Mouse (Mus musculus) heart, embryonic 10.5 days (tissue): Measurements from ENCODE around the gene Etv2. TPM values are rescaled to one million over a fixed set of nuclear protein-coding genes. Genes with fewer than 3 reads are reported as not detected.
A peak's percentile ranks its signal among the peaks of the same experiment; 100 is the strongest.

Experiments used
- DNase-seq: peaks from one replicate; pipeline ENCODE4 v3.0.0-alpha.2; 2017; ENCODE audit warnings: low spot score
- H3K27ac ChIP-seq: fragments of 300-500 bp; sonication (generic); 2 replicates; pipeline ENCODE4 v1.5.1; 2016; ENCODE audit warnings: mild to moderate bottlenecking
- H3K27me3 ChIP-seq: fragments of 300-500 bp; sonication (generic); 2 replicates; pipeline ENCODE4 v1.6.1; 2016; ENCODE audit warnings: mild to moderate bottlenecking; ENCODE audit not compliant: poor library complexity, insufficient read depth, severe bottlenecking
- H3K36me3 ChIP-seq: fragments of 300-500 bp; sonication (generic); 2 replicates; pipeline ENCODE4 v1.6.1; 2016; ENCODE audit warnings: mild to moderate bottlenecking, moderate library complexity
- H3K4me1 ChIP-seq: fragments of 300-500 bp; sonication (generic); 2 replicates; pipeline ENCODE4 v1.6.1; 2016; ENCODE audit warnings: mild to moderate bottlenecking
- H3K4me3 ChIP-seq: fragments of 300-500 bp; sonication (generic); 2 replicates; pipeline ENCODE4 v1.5.1; 2016; ENCODE audit warnings: mild to moderate bottlenecking, moderate library complexity
- H3K9me3 ChIP-seq: fragments of 300-500 bp; sonication (generic); 2 replicates; pipeline ENCODE4 v1.6.1; 2016; ENCODE audit warnings: mild to moderate bottlenecking, moderate library complexity
- WGBS: fragments of 180-500 bp; shearing (Covaris S2); methylation state at CpG from one replicate; pipeline ENCODE4 v1.1.7; 2016; 5-methylcytosine and 5-hydroxymethylcytosine counted together
- microRNA-seq: library from miRNA; unstranded; fragments of <30 nt; microRNA quantifications from one replicate; pipeline ENCODE4, GENCODE M21; 2017
- polyA plus RNA-seq: library from polyadenylated mRNA; unstranded; fragments of >200 nt; fragmentation: Nextera tagmentation; extraction: Ambion mirVana; gene quantifications from 2 replicates; pipeline ENCODE4 v1.2.1, GENCODE M21; 2016

Gene Etv2
- polyA plus RNA-seq, 1 experiment from 2014 or later = 5.9 TPM

DNA sequence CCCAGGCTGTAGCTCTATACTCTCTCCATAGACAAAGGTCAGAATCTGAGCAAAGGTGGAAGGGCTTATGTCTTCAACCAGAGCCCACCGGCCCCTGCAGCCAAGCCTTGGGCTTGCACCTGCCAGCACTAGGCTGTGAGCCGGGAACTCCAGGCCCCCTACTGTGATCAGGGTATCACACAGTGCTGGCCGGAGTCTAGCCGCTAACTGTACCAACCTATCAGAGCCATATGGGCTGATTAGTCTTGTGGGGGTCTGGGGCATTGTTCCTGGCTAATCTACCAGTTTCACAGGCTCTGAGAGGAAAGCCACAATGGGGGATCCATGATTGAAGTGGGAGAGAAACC is 44.1 kb downstream of the Etv2 start:
- H3K27ac ChIP-seq = no peak overlapping the region
- H3K4me1 ChIP-seq = peaks cover 18% of the 10 kb centered on the region
- H3K9me3 ChIP-seq = no peaks in the 10 kb centered on the region
- no peak overlapping the region for H3K4me3 ChIP-seq
- H3K36me3 ChIP-seq = peaks cover 3% of the 10 kb centered on the region
- no peak for DNase-seq
- WGBS = 34% methylated on average over 4 of the region's 4 CpGs
- H3K27me3 ChIP-seq = peaks cover 8% of the 10 kb centered on the region; the same call in 1 of the 2 replicates

DNA sequence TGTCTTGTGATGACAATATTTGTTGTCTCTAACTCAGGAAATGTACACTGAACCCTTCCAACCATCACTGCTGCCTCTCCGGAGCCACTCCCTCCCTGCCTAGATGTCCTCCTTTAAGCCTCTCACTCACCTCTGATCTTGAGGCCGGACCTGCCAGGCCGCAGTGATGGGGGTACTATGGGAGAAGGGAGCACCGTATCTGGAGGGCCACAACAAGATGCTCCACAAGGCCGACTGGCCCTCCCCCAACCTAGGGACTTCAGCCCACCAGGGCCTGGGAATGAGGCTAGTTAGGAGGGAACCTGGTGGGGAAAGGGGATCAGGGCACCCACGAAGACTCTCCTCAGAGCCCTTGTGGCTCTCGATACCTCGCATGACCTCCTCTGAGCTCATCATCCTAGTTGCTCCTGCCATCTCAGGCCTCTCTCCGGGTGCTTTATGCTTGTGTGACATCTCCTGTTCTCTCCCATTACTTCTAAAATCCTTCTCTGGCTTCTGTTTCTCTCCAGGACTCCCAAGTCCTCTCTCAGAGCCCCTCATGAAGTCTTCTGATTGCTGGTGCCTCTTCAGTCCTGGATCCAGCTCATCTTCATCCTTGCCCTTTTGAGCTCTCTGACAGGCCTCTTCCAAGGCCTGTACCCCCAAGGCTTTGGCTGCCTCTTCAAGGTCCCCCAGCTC is 44.6 kb downstream of the Etv2 start:
- peaks cover 8% of the 10 kb centered on the region; the same call in 1 of the 2 replicates for H3K27me3 ChIP-seq
- H3K27ac ChIP-seq = no peak overlapping the region
- 77% methylated on average over 9 of the region's 9 CpGs for WGBS
- H3K9me3 ChIP-seq = no peaks in the 10 kb centered on the region
- peaks cover 8% of the 10 kb centered on the region for H3K36me3 ChIP-seq
- no peak for DNase-seq
- peaks cover 19% of the 10 kb centered on the region for H3K4me1 ChIP-seq
- no peak overlapping the region for H3K4me3 ChIP-seq

DNA sequence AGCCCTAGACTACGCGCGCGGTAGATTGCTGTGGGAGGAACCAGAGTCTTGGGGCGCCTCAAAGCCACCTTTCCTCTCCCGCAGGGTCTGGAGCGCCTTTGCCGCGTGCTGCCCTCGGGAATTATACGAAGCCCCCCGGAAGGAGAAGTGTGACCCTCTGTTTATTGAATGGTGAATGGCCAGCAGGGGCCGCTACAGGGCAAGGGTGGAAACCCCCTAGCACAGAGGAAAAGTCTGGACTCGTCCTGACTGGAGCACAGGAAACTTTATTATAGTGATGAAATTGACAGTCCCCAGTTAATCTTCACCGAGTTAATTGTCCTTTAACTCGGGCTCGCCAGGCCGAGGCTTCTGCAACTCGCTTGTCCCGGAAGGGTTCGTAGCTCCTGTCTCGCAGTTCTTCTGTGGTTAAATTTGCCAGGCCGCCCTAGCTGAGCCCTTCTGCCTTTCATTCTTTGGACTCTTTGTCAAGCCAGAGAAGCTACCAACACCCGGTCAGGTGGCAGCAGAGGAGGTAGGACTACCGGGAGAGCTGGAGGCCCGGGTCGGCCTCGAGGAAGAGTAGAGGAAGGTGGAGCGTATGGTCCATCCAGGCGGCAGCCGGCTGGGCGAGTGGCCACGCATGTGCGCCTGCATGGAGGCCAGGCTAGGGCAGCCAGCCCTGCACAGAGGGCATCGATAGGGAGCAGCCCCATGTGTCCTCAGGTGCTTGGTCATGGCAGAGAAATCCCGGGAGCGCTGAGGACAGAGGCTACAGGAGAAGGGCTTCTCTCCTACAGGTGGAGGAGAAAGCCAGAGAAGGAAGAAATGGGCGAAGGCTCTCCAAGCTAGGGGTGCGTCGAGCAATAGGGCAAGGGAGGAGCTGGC is 46.0 kb downstream of the Etv2 start:
- H3K27me3 ChIP-seq = 0 out of 2 replicates have a peak, but pooled peaks cover 1% of the 10 kb centered on the region
- peak overlapping the region; percentile 95 for H3K4me3 ChIP-seq
- H3K27ac ChIP-seq = peak overlapping the region; percentile 94
- peaks cover 19% of the 10 kb centered on the region for H3K4me1 ChIP-seq
- H3K36me3 ChIP-seq = peaks cover 22% of the 10 kb centered on the region
- no peaks in the 10 kb centered on the region for H3K9me3 ChIP-seq
- 30% methylated on average over 40 of the region's 40 CpGs for WGBS
- DNase-seq = peak; percentile 93

DNA sequence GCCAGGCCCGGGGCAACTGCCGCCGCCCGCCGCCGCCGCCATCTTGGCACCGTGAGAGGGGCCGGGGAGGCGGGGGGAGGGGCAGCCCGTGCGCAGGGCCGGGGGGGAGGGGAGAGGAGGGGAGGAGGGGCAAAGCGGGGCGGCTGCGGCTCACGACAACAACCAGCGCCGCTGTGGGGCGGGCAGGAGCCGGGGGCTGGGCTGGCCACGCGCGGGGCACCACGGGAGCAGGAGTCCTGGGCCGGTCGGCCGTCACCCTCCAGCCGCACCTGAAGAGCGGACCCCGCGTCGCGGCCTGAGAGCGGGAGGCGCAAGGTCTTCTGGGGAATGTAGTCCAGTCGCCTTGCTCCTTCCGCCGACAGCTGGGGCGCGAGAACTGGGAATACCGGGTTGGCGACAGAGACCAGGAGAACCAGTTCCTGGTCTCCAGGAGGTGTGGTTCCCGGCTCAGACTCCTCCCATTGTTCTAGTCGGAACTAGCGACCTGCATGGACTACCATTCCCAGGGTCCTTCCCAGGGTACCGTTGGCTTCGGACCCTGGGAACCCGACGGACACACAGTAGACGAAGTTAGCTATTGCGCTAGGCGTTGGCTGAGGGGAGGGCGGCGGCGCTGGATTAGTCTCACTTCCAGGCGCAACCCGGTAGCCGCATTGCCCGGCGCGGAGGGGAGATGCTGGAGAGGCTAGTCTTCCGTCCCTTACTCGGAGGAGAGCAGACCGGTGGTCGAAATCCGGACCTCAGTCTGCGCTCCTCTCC is 46.8 kb downstream of the Etv2 start, which contains the start of gene Kmt2b:
TSS of gene Kmt2b (minus strand) at position 51 of the 759 bp plus-strand sequence.
- no peaks in the 10 kb centered on the region for H3K9me3 ChIP-seq
- H3K4me3 ChIP-seq = peak within 1 kb of the TSS; percentile 95
- peaks cover 19% of the 10 kb centered on the region for H3K4me1 ChIP-seq
- peaks cover 30% of the 10 kb centered on the region for H3K36me3 ChIP-seq
- peak; percentile 99 for DNase-seq
- WGBS = under 1% methylated on average over 54 of the region's 68 CpGs
- H3K27me3 ChIP-seq = no peaks in the 10 kb centered on the region
- H3K27ac ChIP-seq = peak within 1 kb of the TSS; percentile 94

DNA sequence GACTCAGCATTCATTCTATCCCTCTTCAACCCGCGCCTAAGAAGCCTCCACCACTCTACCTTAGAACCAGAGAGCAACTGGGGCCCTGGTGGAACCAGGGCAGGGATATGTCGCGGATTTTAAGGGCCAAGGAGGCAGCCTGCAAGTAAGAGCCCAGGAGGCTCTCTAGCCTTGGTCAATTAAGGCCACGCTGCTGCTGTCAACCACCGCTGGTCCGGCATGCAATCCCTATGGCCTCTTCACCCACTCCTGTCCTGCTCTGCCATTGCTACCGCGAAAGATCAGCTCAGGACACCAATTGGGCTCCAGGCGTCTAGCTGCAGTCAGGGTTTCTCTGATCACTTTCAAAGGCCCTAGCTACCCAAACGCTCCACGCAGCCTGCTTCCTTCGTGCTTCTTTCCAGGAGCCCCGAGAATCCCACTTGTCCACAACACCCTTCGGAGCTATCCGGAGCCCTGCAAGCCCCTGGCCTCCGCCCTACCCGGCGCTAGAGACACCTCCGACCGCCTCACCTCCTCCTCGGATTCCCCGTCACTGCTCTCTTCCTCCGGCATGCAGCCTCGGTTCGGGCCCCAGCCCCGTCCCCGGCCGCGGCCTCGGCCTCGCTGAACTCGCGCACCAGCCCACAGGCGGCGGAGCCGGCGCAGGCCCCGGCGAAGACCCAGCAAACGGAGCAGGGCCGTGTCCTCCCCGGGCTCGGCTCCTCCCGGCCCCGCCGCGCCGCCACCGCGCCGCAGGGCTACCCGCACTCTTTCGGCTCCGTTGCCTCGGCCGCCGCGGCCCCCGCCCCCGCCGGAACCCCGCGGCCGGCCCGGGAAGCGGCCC is 47.6 kb downstream of the Etv2 start:
- WGBS = under 1% methylated on average over 47 of the region's 67 CpGs
- Histone ChIP-seq H3K36me3 (peaks cover 38% of the 10 kb centered on the region), H3K27me3 (no peaks in the 10 kb centered on the region), H3K27ac (peak overlapping the region; percentile 94), H3K4me1 (peaks cover 19% of the 10 kb centered on the region), H3K4me3 (peak overlapping the region; percentile 95), H3K9me3 (no peaks in the 10 kb centered on the region)
- peak; percentile 88 for DNase-seq

DNA sequence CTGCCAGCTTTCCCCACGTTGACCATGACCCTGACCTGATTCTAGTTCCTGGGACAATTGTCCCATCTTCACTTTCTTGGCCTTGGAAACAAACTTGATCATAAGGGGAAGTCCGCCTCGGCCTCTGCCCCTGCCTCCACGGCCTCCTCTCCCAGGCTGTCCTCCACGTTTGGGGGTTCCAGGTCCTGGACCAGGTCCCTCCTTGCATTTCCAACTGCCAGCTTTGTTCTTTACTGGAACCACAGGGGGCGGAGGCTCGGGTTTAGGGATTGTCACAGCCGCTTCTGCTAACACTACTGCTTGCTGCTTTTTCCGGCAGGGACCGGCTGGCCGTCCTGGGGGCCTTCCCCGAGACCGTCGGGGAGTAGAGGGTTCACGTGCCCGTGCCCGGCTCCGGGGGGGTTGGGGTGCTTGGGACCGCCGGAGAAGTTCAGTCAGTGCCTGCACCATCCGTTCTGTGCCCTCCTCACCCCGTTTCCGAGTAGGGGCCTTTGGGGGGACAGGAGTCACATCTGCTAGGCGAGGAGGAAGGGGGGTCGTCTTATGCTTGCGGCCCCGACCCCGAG is 49.1 kb downstream of the Etv2 start:
- H3K4me3 ChIP-seq = peak overlapping the region; percentile 95
- H3K4me1 ChIP-seq = peaks cover 19% of the 10 kb centered on the region
- no peaks in the 10 kb centered on the region for H3K9me3 ChIP-seq
- peaks cover 53% of the 10 kb centered on the region for H3K36me3 ChIP-seq
- no peak overlapping the region for H3K27ac ChIP-seq
- DNase-seq = no peak
- 90% methylated on average over 28 of the region's 28 CpGs for WGBS
- no peaks in the 10 kb centered on the region for H3K27me3 ChIP-seq

DNA sequence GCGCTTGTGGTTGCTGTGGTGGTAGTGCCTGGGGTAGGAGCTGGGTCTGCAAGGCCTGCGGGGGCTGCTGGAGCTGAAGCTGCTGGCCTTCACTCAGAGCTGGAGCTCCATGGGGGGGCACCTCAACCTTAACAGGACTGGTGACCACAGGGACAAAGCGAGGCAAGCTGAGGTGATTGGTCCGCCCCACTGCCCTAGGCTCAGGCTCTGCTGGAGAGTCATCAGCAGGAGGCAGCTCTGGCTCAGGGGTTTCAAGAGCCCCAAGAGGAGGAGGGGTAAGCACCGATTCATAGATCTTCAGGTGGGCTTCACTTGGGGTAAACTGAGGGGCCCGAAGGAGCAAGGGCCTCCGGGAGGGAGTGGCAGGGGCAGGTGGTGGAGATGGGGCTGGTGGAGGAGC is 50.5 kb downstream of the Etv2 start:
- no peaks in the 10 kb centered on the region for H3K27me3 ChIP-seq
- peaks cover 19% of the 10 kb centered on the region for H3K4me1 ChIP-seq
- H3K4me3 ChIP-seq = no peak overlapping the region
- peaks cover 67% of the 10 kb centered on the region for H3K36me3 ChIP-seq
- DNase-seq = no peak
- no peak overlapping the region for H3K27ac ChIP-seq
- H3K9me3 ChIP-seq = no peaks in the 10 kb centered on the region
- 93% methylated on average over 7 of the region's 7 CpGs for WGBS

DNA sequence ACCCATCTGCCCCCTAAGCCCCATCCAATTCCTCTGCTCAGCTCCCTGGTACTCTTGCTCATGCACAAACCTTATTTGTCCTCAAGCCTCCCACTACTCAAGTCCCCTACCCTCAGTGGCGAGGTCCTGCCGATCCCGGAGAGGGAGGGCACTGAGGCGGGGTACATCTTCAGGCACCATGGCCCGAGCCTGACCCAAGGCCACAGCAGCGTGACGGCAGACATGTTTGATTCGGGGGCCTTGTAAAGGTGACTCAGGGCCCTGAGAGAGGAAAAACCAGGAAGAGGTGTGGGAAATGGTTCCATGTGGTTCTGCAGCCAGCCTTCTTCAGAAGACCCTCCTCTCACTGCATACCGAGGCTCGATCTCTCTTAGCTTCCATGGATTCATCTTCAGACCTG is 51.3 kb downstream of the Etv2 start:
- 92% methylated on average over 10 of the region's 10 CpGs for WGBS
- Histone ChIP-seq H3K27ac (no peak overlapping the region), H3K36me3 (peaks cover 75% of the 10 kb centered on the region), H3K4me1 (peaks cover 12% of the 10 kb centered on the region), H3K9me3 (no peaks in the 10 kb centered on the region), H3K27me3 (no peaks in the 10 kb centered on the region), H3K4me3 (no peak overlapping the region)
- DNase-seq = no peak

Small RNAs within 50 kb of the gene (microRNA-seq; reads per million reads assigned to microRNA genes)
- gene Mir3569 = not detected

Other genes starting within 250 kb of the Etv2 start
- gene Tyrobp, start 222.1 kb downstream of the Etv2 start, polyA plus RNA-seq = 2.2 and 9.0 TPM in 2 replicates
- gene Hcst, start 216.0 kb downstream of the Etv2 start, polyA plus RNA-seq = 0.35 TPM in 1 of 2 replicates, not detected in the other
- 1.5 and 1.6 TPM in 2 replicates for gene Nfkbid, start 214.1 kb downstream of the Etv2 start, polyA plus RNA-seq
- 44.3 and 50.4 TPM in 2 replicates for gene Aplp1, start 190.3 kb downstream of the Etv2 start, polyA plus RNA-seq
- 3.3 and 5.2 TPM in 2 replicates for gene Kirrel2, start 178.2 kb downstream of the Etv2 start, polyA plus RNA-seq
- gene Nphs1, start 177.5 kb downstream of the Etv2 start, polyA plus RNA-seq = 0.55 and 0.79 TPM in 2 replicates
- 0.30 and 3.0 TPM in 2 replicates for gene Prodh2, start 142.2 kb downstream of the Etv2 start, polyA plus RNA-seq
- 8.5 and 9.0 TPM in 2 replicates for gene Arhgap33, start 100.8 kb downstream of the Etv2 start, polyA plus RNA-seq
- 4.2 and 8.3 TPM in 2 replicates for gene Hspb6, start 83.7 kb downstream of the Etv2 start, polyA plus RNA-seq
- 8.8 and 13.0 TPM in 2 replicates for gene Proser3, start 83.6 kb downstream of the Etv2 start, polyA plus RNA-seq
- gene Lin37, start 76.0 kb downstream of the Etv2 start, polyA plus RNA-seq = 31.5 and 35.6 TPM in 2 replicates
- gene U2af1l4, start 72.6 kb downstream of the Etv2 start, polyA plus RNA-seq = 87.8 and 90.4 TPM in 2 replicates
- 9.9 and 12.3 TPM in 2 replicates for gene Gm49396, start 72.5 kb downstream of the Etv2 start, polyA plus RNA-seq
- 112 and 124 TPM in 2 replicates for gene Psenen, start 72.2 kb downstream of the Etv2 start, polyA plus RNA-seq
- 2.6 and 4.1 TPM in 2 replicates for gene Igflr1, start 70.4 kb downstream of the Etv2 start, polyA plus RNA-seq
- gene Kmt2b, start 47.1 kb downstream of the Etv2 start, polyA plus RNA-seq = 5.6 and 8.3 TPM in 2 replicates
- 0.19 and 0.27 TPM in 2 replicates for gene Zbtb32, start 36.9 kb downstream of the Etv2 start, polyA plus RNA-seq
- 1.8 and 2.7 TPM in 2 replicates for gene Upk1a, start 23.0 kb downstream of the Etv2 start, polyA plus RNA-seq
- gene Cox6b1, start 9.7 kb downstream of the Etv2 start, polyA plus RNA-seq = 1,107 and 1,574 TPM in 2 replicates
- 111 and 130 TPM in 2 replicates for gene Rbm42, start 14.5 kb upstream of the Etv2 start, polyA plus RNA-seq
- 51.3 and 59.8 TPM in 2 replicates for gene Haus5, start 29.1 kb upstream of the Etv2 start, polyA plus RNA-seq
- gene Pmis2, start 35.8 kb upstream of the Etv2 start, polyA plus RNA-seq = not detected in 2 replicates
- gene 2200002J24Rik, start 63.1 kb upstream of the Etv2 start, polyA plus RNA-seq = 0.48 and 1.1 TPM in 2 replicates
- gene Atp4a, start 76.4 kb upstream of the Etv2 start, polyA plus RNA-seq = 1.1 and 1.5 TPM in 2 replicates
- 183 and 189 TPM in 2 replicates for gene Tmem147, start 93.7 kb upstream of the Etv2 start, polyA plus RNA-seq
- 0.23 and 0.48 TPM in 2 replicates for gene Gapdhs, start 107.8 kb upstream of the Etv2 start, polyA plus RNA-seq
- gene Sbsn, start 115.6 kb upstream of the Etv2 start, polyA plus RNA-seq = 0.84 and 1.1 TPM in 2 replicates
- gene Dmkn, start 127.9 kb upstream of the Etv2 start, polyA plus RNA-seq = 0.39 and 0.81 TPM in 2 replicates
- gene Krtdap, start 152.0 kb upstream of the Etv2 start, polyA plus RNA-seq = not detected in 2 replicates
- 0.20 TPM in 1 of 2 replicates, not detected in the other for gene Ffar2, start 187.9 kb upstream of the Etv2 start, polyA plus RNA-seq
- gene Ffar3, start 220.3 kb upstream of the Etv2 start, polyA plus RNA-seq = 0.10 and 0.17 TPM in 2 replicates
- not detected in 2 replicates for gene Ffar1, start 225.7 kb upstream of the Etv2 start, polyA plus RNA-seq
- not detected in 2 replicates for gene Cd22, start 244.5 kb upstream of the Etv2 start, polyA plus RNA-seq